Mouse (Mus musculus): Measurements from ENCODE around the gene Pcbp2.

- no peak for TF ChIP-seq CTCF (IDR thresholded peaks at IDR 0.05)
- TF ChIP-seq EP300 (IDR thresholded peaks at IDR 0.05): no peak
These were observed 50.1 kb downstream of the Pcbp2 start for GRCm38 (mm10) chr15:102520416-102520815.

All from lung, postnatal 0 days (tissue).